Mouse (Mus musculus): ENCODE measurements around the gene Gm20838. TPM values are rescaled to one million over a fixed set of nuclear protein-coding genes. Genes with fewer than 3 reads are reported as not detected.
"Not testable (repeated sequence)": the region's sequence is repeated elsewhere in the genome, so short reads cannot be mapped to it uniquely, and the experiment has no call there.

Gm20838 gene
- not detected in 2 replicates for polyA plus RNA-seq (2016; fragmentation: Nextera tagmentation; extraction: Ambion mirVana)

DNA sequence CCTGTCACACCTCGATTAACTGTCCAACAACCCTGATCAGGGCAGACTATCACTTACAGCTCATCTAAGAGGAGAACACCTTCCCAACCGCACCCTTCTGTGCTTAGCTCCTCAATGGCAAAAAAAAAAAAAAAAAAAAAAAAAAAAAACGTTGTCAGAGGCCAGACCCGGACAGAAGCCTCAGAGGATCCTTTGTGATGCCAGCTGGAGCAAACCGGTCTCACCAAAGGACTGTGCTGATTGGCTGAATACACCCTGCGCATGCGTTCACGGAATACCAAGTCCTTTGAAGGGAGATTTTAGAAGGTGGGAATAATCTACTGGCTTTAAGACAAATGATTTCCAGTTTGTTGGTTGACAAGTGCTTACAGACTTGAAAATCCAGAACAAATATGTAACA lies at the start of gene Gm20838:
Gene Gm20838 (minus strand): TSS at position 101 of the 400 bp plus-strand sequence.
- not testable (repeated sequence) for H3K9ac ChIP-seq; H3K4me1 ChIP-seq; H3K9me3 ChIP-seq; H3K4me2 ChIP-seq (replicated peaks); H3K27me3 ChIP-seq; H3K4me3 ChIP-seq; ATAC-seq (ENCODE audit: insufficient number of reproducible peaks, insufficient read depth, low FRiP score, low TSS enrichment); H3K36me3 ChIP-seq; H3K27ac ChIP-seq
- WGBS: no CpG with 5 or more reads among the region's 8 CpGs

All from embryonic facial prominence, embryonic 12.5 days (tissue).